Mouse (Mus musculus) stomach, embryonic 16.5 days (tissue): ENCODE data around the gene Slc4a1. TPM values are rescaled to one million over a fixed set of nuclear protein-coding genes. Genes with fewer than 3 reads are reported as not detected.
A peak's percentile ranks its signal among the peaks of the same experiment; 100 is the strongest.

Source experiments
- ATAC-seq: fragments of 200-750 bp; cut with Nextera tagmentation; 2 replicates; pipeline ENCODE4 v1.8.0; 2017; ENCODE audit warnings: moderate number of reproducible peaks, moderate TSS enrichment; ENCODE audit not compliant: insufficient read depth, low FRiP score
- H3K27ac ChIP-seq: fragments of 300-500 bp; sonication (generic); 2 replicates; pipeline ENCODE4 v1.5.1; 2014; ENCODE audit warnings: low read length
- H3K27me3 ChIP-seq: fragments of 300-500 bp; sonication (generic); 2 replicates; pipeline ENCODE4 v1.6.1; 2014; ENCODE audit warnings: low read length, control low read depth, mixed read lengths; ENCODE audit not compliant: control insufficient read depth, insufficient read depth
- H3K36me3 ChIP-seq: fragments of 300-500 bp; sonication (generic); 2 replicates; pipeline ENCODE4 v1.6.1; 2014; ENCODE audit warnings: low read length; ENCODE audit not compliant: control insufficient read depth, insufficient read depth
- H3K4me1 ChIP-seq: fragments of 300-500 bp; sonication (generic); 2 replicates; pipeline ENCODE4 v1.6.1; 2014; ENCODE audit warnings: low read length, control low read depth, mixed read lengths; ENCODE audit not compliant: control insufficient read depth, insufficient read depth
- H3K4me2 ChIP-seq: fragments of 300-500 bp; sonication (generic); 2 replicates; pipeline ENCODE4 v1.6.1; 2014; ENCODE audit warnings: low read depth, low read length, mixed read lengths
- H3K4me3 ChIP-seq: fragments of 300-500 bp; sonication (generic); replicated peaks from 2 replicates; pipeline ENCODE4 v1.5.1; 2014; ENCODE audit warnings: mild to moderate bottlenecking, low read length
- H3K9ac ChIP-seq: fragments of 300-500 bp; sonication (generic); 2 replicates; pipeline ENCODE4 v1.6.1; 2014; ENCODE audit warnings: low read length
- H3K9me3 ChIP-seq: fragments of 300-500 bp; sonication (generic); replicated peaks from 2 replicates; pipeline ENCODE4 v1.6.1; 2016; ENCODE audit warnings: low read length, control low read depth; ENCODE audit not compliant: control insufficient read depth
- WGBS: fragments of 180-500 bp; shearing (Covaris S2); extraction: QIAGEN DNeasy Blood & Tissue Kit; methylation state at CpG from one replicate; pipeline ENCODE4 v1.1.7; 2014; 5-methylcytosine and 5-hydroxymethylcytosine counted together
- polyA plus RNA-seq: library from polyadenylated mRNA; unstranded; fragments of >200 nt; fragmentation: Nextera tagmentation; extraction: Ambion mirVana; gene quantifications from 2 replicates; pipeline ENCODE4 v1.2.1, GENCODE M21; 2015

The Slc4a1 gene
- polyA plus RNA-seq, 1 experiment from 2014 or later = 47.2 TPM

GRCm38 (mm10) chr11:102400513-102401084 lies 34.6 kb upstream of the Slc4a1 start:
- Histone ChIP-seq H3K4me2 (no peak overlapping the region), H3K4me1 (peaks cover 15% of the 10 kb centered on the region), H3K9me3 (no peaks in the 10 kb centered on the region), H3K9ac (no peak overlapping the region), H3K4me3 (no peak overlapping the region), H3K36me3 (peaks cover 14% of the 10 kb centered on the region), H3K27ac (no peak overlapping the region), H3K27me3 (peaks cover 16% of the 10 kb centered on the region)
- 26% methylated on average over 12 of the region's 12 CpGs for WGBS
- no peak for ATAC-seq

GRCm38 (mm10) chr11:102399610-102400072 lies 33.6 kb upstream of the Slc4a1 start:
- no peaks in the 10 kb centered on the region for H3K9me3 ChIP-seq
- peaks cover 14% of the 10 kb centered on the region for H3K36me3 ChIP-seq
- H3K4me3 ChIP-seq = peak overlapping the region; percentile 36
- peak overlapping the region; percentile 69 for H3K9ac ChIP-seq
- peaks cover 8% of the 10 kb centered on the region; the same call in 1 of the 2 replicates for H3K4me1 ChIP-seq
- WGBS = 1% methylated on average over 34 of the region's 34 CpGs
- H3K4me2 ChIP-seq = peak overlapping the region; percentile 55
- no peak overlapping the region for H3K27ac ChIP-seq
- ATAC-seq = 0 out of 2 replicates have a peak, but pooled peaks have one; percentile 6
- H3K27me3 ChIP-seq = peaks cover 16% of the 10 kb centered on the region

GRCm38 (mm10) chr11:102399107-102399506 lies 33.1 kb upstream of the Slc4a1 start:
- no peak overlapping the region for H3K27ac ChIP-seq
- 14% methylated on average over 15 of the region's 15 CpGs for WGBS
- H3K9ac ChIP-seq = no peak overlapping the region
- no peaks in the 10 kb centered on the region for H3K9me3 ChIP-seq
- peaks cover 16% of the 10 kb centered on the region for H3K27me3 ChIP-seq
- peak overlapping the region; percentile 55 for H3K4me2 ChIP-seq
- peaks cover 12% of the 10 kb centered on the region for H3K4me1 ChIP-seq
- no peak for ATAC-seq
- peak overlapping the region; percentile 36 for H3K4me3 ChIP-seq
- peaks cover 14% of the 10 kb centered on the region for H3K36me3 ChIP-seq

- 72% methylated on average over 20 of the region's 20 CpGs for WGBS
- peaks cover 16% of the 10 kb centered on the region for H3K27me3 ChIP-seq
- H3K4me2 ChIP-seq = no peak overlapping the region
- peaks cover 8% of the 10 kb centered on the region; the same call in 1 of the 2 replicates for H3K36me3 ChIP-seq
- H3K4me1 ChIP-seq = peaks cover 20% of the 10 kb centered on the region
- no peak overlapping the region for H3K4me3 ChIP-seq
- no peak overlapping the region for H3K27ac ChIP-seq
- H3K9ac ChIP-seq = no peak overlapping the region
- ATAC-seq = no peak
- no peaks in the 10 kb centered on the region for H3K9me3 ChIP-seq
These were observed 32.2 kb upstream of the Slc4a1 start for GRCm38 (mm10) chr11:102398007-102398825.

GRCm38 (mm10) chr11:102396671-102397141 lies 30.7 kb upstream of the Slc4a1 start:
- Histone ChIP-seq H3K4me1 (peaks cover 28% of the 10 kb centered on the region), H3K4me3 (no peak overlapping the region), H3K27ac (no peak overlapping the region), H3K9me3 (no peaks in the 10 kb centered on the region), H3K9ac (no peak overlapping the region), H3K36me3 (no peaks in the 10 kb centered on the region), H3K4me2 (no peak overlapping the region), H3K27me3 (peaks cover 16% of the 10 kb centered on the region)
- no peak for ATAC-seq
- WGBS = 81% methylated on average over 7 of the region's 7 CpGs

GRCm38 (mm10) chr11:102396263-102396662 lies 30.3 kb upstream of the Slc4a1 start:
- ATAC-seq = no peak
- Histone ChIP-seq H3K27me3 (peaks cover 16% of the 10 kb centered on the region), H3K36me3 (no peaks in the 10 kb centered on the region), H3K9me3 (no peaks in the 10 kb centered on the region), H3K4me1 (peaks cover 28% of the 10 kb centered on the region), H3K4me3 (no peak overlapping the region), H3K27ac (no peak overlapping the region), H3K4me2 (no peak overlapping the region), H3K9ac (no peak overlapping the region)
- WGBS = 55% methylated on average over 6 of the region's 6 CpGs

GRCm38 (mm10) chr11:102395250-102395649 lies 29.2 kb upstream of the Slc4a1 start:
- H3K36me3 ChIP-seq = no peaks in the 10 kb centered on the region
- 20% methylated on average over 5 of the region's 5 CpGs for WGBS

GRCm38 (mm10) chr11:102394421-102395124 lies 28.6 kb upstream of the Slc4a1 start:
- Histone ChIP-seq H3K4me1 (peaks cover 26% of the 10 kb centered on the region), H3K4me2 (no peak overlapping the region), H3K27ac (no peak overlapping the region), H3K9ac (no peak overlapping the region), H3K4me3 (no peak overlapping the region), H3K9me3 (no peaks in the 10 kb centered on the region), H3K36me3 (no peaks in the 10 kb centered on the region), H3K27me3 (peaks cover 9% of the 10 kb centered on the region)
- WGBS = 79% methylated on average over 9 of the region's 9 CpGs
- no peak for ATAC-seq

More at GRCm38 (mm10) chr11:102395250-102395649, 29.2 kb upstream of the Slc4a1 start:
- Histone ChIP-seq H3K9me3 (no peaks in the 10 kb centered on the region), H3K4me2 (no peak overlapping the region), H3K27ac (no peak overlapping the region), H3K4me3 (no peak overlapping the region), H3K9ac (no peak overlapping the region), H3K27me3 (peaks cover 14% of the 10 kb centered on the region), H3K4me1 (peaks cover 28% of the 10 kb centered on the region)
- no peak for ATAC-seq
